Mouse (Mus musculus) cerebellum, adult 8-10 months (tissue): ENCODE measurements around the gene Rsl1d1.

Experiments used
- DNase-seq: peaks from one replicate; pipeline ENCODE4 v3.0.0; 2022

Gene Rsl1d1

GRCm38 (mm10) chr16:11202571-11203554 is at the start of gene Rsl1d1:
Rsl1d1 (minus strand) TSS chr16:11203331.
- DNase-seq = peak; percentile 88

GRCm38 (mm10) chr16:11247791-11248190 is 44.7 kb upstream of the Rsl1d1 start:
- DNase-seq = no peak

- no peak for DNase-seq
These were observed 42.6 kb upstream of the Rsl1d1 start for GRCm38 (mm10) chr16:11245767-11246166.

- no peak for DNase-seq
These were observed 39.3 kb upstream of the Rsl1d1 start for GRCm38 (mm10) chr16:11242401-11242800.

GRCm38 (mm10) chr16:11217801-11218200 is 14.7 kb upstream of the Rsl1d1 start:
- DNase-seq = no peak

- DNase-seq = no peak
These were observed 664 bp upstream of the Rsl1d1 start for GRCm38 (mm10) chr16:11203600-11204390.

GRCm38 (mm10) chr16:11201740-11202394 is 1.3 kb downstream of the Rsl1d1 start:
- no peak for DNase-seq

- DNase-seq = no peak
These were observed 2.9 kb downstream of the Rsl1d1 start for GRCm38 (mm10) chr16:11200247-11200646.

- no peak for DNase-seq
These were observed 4.7 kb downstream of the Rsl1d1 start for GRCm38 (mm10) chr16:11198467-11198866.

GRCm38 (mm10) chr16:11197052-11197451 is 6.1 kb downstream of the Rsl1d1 start:
- DNase-seq = no peak

- DNase-seq = no peak
These were observed 9.9 kb downstream of the Rsl1d1 start for GRCm38 (mm10) chr16:11193231-11193630.

GRCm38 (mm10) chr16:11190150-11190549 is 13.0 kb downstream of the Rsl1d1 start:
- DNase-seq = peak; percentile 43

- no peak for DNase-seq
These were observed 25.7 kb downstream of the Rsl1d1 start for GRCm38 (mm10) chr16:11177404-11177803.

GRCm38 (mm10) chr16:11176884-11177244 is 26.3 kb downstream of the Rsl1d1 start:
- no peak for DNase-seq

- DNase-seq = peak; percentile 86
These were observed 26.8 kb downstream of the Rsl1d1 start, which contains the start of gene Zc3h7a for GRCm38 (mm10) chr16:11176208-11176883. Zc3h7a (minus strand) TSS chr16:11176393.

- DNase-seq = peak; percentile 64
These were observed 27.5 kb downstream of the Rsl1d1 start for GRCm38 (mm10) chr16:11175489-11176207.

- DNase-seq = no peak
These were observed 28.0 kb downstream of the Rsl1d1 start for GRCm38 (mm10) chr16:11175100-11175488.

GRCm38 (mm10) chr16:11174671-11175081 is 28.5 kb downstream of the Rsl1d1 start:
- peak; percentile 42 for DNase-seq

- no peak for DNase-seq
These were observed 31.5 kb downstream of the Rsl1d1 start for GRCm38 (mm10) chr16:11171679-11172078.

- DNase-seq = no peak
These were observed 36.7 kb downstream of the Rsl1d1 start for GRCm38 (mm10) chr16:11166431-11166830.

GRCm38 (mm10) chr16:11164695-11165255 is 38.4 kb downstream of the Rsl1d1 start:
- no peak for DNase-seq
